10 mouse cellular contexts compared by ENCODE assay signal in genomic region chr16:34352747-34353146, GRCm38 (mm10).
A peak's percentile ranks its signal among the peaks of the same experiment; 100 is the strongest.
DNase-seq lines count a peak whose midpoint lies in the region; ATAC-seq and TF ChIP-seq lines count a peak whose summit lies in the region.
"Had no signal": no experiment of that assay in that cellular context is flagged by ENCODE, and none has a peak within 500 bp of the region (broad histone marks: within the 10 kb centered on the region; RNA-seq: fewer than 3 reads in every experiment).

No protein-coding gene starts in this region.

- no peaks in the 10 kb centered on the region for H3K9me3 ChIP-seq in heart, embryonic 10.5 days
- H3K9me3 ChIP-seq in kidney, postnatal 0 days (replicated peaks; ENCODE audit: low read length): no peaks in the 10 kb centered on the region
- no peaks in the 10 kb centered on the region for H3K9me3 ChIP-seq in lung, embryonic 16.5 days (ENCODE audit: control insufficient read depth, low read length)
- H3K9me3 ChIP-seq: limb, embryonic 12.5 days had no signal

- H3K4me2 ChIP-seq in kidney, postnatal 0 days (ENCODE audit: low read length): no peak overlapping the region
- H3K4me2 ChIP-seq in lung, embryonic 16.5 days (ENCODE audit: low read depth, low read length): no peak overlapping the region
- H3K4me2 ChIP-seq: limb, embryonic 12.5 days had no signal

- peak; percentile 64 to 69 for DNase-seq in adrenal gland, adult (ENCODE audit: inconsistent age in 2 of 2, low spot score in 1 of 2)
- no peak for DNase-seq in adrenal gland, postnatal 4 days (ENCODE audit: low spot score in 2 of 2)
- peak; percentile 94 for DNase-seq in heart, embryonic 10.5 days (ENCODE audit: low spot score)
- peak; percentile 40 for DNase-seq in kidney, postnatal 0 days (ENCODE audit: low spot score)
- DNase-seq in cerebellum, adult 11-12 months: no peak
- no peak for DNase-seq in layer of hippocampus, postnatal 10 days (ENCODE audit: low spot score in 2 of 2)
- DNase-seq in cerebellum, adult 11 months: no peak
- DNase-seq: cerebellum, postnatal 36 days had no signal

- H3K4me1 ChIP-seq in heart, embryonic 10.5 days: peaks cover 38% of the 10 kb centered on the region
- H3K4me1 ChIP-seq in kidney, postnatal 0 days (replicated peaks; ENCODE audit: insufficient read depth, low read length): peaks cover 14% of the 10 kb centered on the region
- peaks cover 16% of the 10 kb centered on the region for H3K4me1 ChIP-seq in lung, embryonic 16.5 days (replicated peaks; ENCODE audit: control insufficient read depth, insufficient read depth, low read length)

- no peaks in the 10 kb centered on the region for H3K27me3 ChIP-seq in heart, embryonic 10.5 days (ENCODE audit: insufficient read depth, poor library complexity, severe bottlenecking)
- no peaks in the 10 kb centered on the region for H3K27me3 ChIP-seq in kidney, postnatal 0 days (ENCODE audit: insufficient read depth, low read length)
- no peaks in the 10 kb centered on the region for H3K27me3 ChIP-seq in lung, embryonic 16.5 days (ENCODE audit: control insufficient read depth, insufficient read depth, low read depth, low read length)
- H3K27me3 ChIP-seq: limb, embryonic 12.5 days had no signal

- WGBS in heart, embryonic 10.5 days: 25% methylated on average over 6 of the region's 6 CpGs
- WGBS in kidney, postnatal 0 days: 22% methylated on average over 6 of the region's 6 CpGs
- WGBS in lung, embryonic 16.5 days: 18% methylated on average over 6 of the region's 6 CpGs

- ATAC-seq in kidney, postnatal 0 days (replicated peaks; ENCODE audit: low FRiP score, low read depth): peak; percentile 49; the same call in 1 of the 2 replicates
- peak; percentile 93 for ATAC-seq in lung, embryonic 16.5 days (ENCODE audit: low read depth)

- no peak overlapping the region for H3K4me3 ChIP-seq in heart, embryonic 10.5 days
- no peak overlapping the region for H3K4me3 ChIP-seq in kidney, postnatal 0 days (replicated peaks; ENCODE audit: low read depth, low read length)
- no peak overlapping the region for H3K4me3 ChIP-seq in lung, embryonic 16.5 days (ENCODE audit: low read length)
- H3K4me3 ChIP-seq: limb, embryonic 12.5 days had no signal

- H3K9ac ChIP-seq in kidney, postnatal 0 days (ENCODE audit: low read depth, low read length): no peak overlapping the region
- H3K9ac ChIP-seq in lung, embryonic 16.5 days (ENCODE audit: low read length): no peak overlapping the region
- H3K9ac ChIP-seq: limb, embryonic 12.5 days had no signal

- H3K27ac ChIP-seq in heart, embryonic 10.5 days: peak overlapping the region; percentile 86
- H3K27ac ChIP-seq in kidney, postnatal 0 days: no peak overlapping the region
- H3K27ac ChIP-seq in lung, embryonic 16.5 days (ENCODE audit: low read length): peak overlapping the region; percentile 50
- H3K27ac ChIP-seq: limb, embryonic 12.5 days had no signal

- no peak for TF ChIP-seq CTCF in kidney, postnatal 0 days (IDR thresholded peaks at IDR 0.05; ENCODE audit: low read depth)

- H3K36me3 ChIP-seq in heart, embryonic 10.5 days: peaks cover 4% of the 10 kb centered on the region
- no peaks in the 10 kb centered on the region for H3K36me3 ChIP-seq in kidney, postnatal 0 days (ENCODE audit: insufficient read depth, low read length)
- no peaks in the 10 kb centered on the region for H3K36me3 ChIP-seq in lung, embryonic 16.5 days (ENCODE audit: control insufficient read depth, insufficient read depth, low read length)

Comparison
In these comparisons a context has a peak if more than half of its experiments do, and no peak if none do; other contexts are left out.
1. DNase-seq: peak in adrenal gland, adult (2 of 2), heart, embryonic 10.5 days (single experiment) and kidney, postnatal 0 days (single experiment); none in adrenal gland, postnatal 4 days (0 of 2), cerebellum, adult 11-12 months (single experiment), layer of hippocampus, postnatal 10 days (0 of 2) and cerebellum, adult 11 months (single experiment).